Mouse (Mus musculus) kidney, embryonic 14.5 days (tissue): ENCODE results near the gene Cmpk2. TPM values are rescaled to one million over a fixed set of nuclear protein-coding genes. Genes with fewer than 3 reads are reported as not detected.
"Not testable (repeated sequence)": the region's sequence is repeated elsewhere in the genome, so short reads cannot be mapped to it uniquely, and the experiment has no call there.

Experiments used
- ATAC-seq: fragments of 200-750 bp; cut with Nextera tagmentation; 2 replicates; pipeline ENCODE4 v1.8.0; 2017; ENCODE audit warnings: moderate number of reproducible peaks, mild to moderate bottlenecking, moderate TSS enrichment, moderate library complexity; ENCODE audit not compliant: low FRiP score, low TSS enrichment
- H3K27ac ChIP-seq: fragments of 300-500 bp; sonication (generic); 2 replicates; pipeline ENCODE4 v1.5.1; 2014; ENCODE audit warnings: low read depth, mild to moderate bottlenecking, low read length, moderate library complexity, mixed read lengths
- H3K27me3 ChIP-seq: fragments of 300-500 bp; sonication (generic); 2 replicates; pipeline ENCODE4 v1.6.1; 2014; ENCODE audit warnings: mild to moderate bottlenecking, low read length; ENCODE audit not compliant: control insufficient read depth, insufficient read depth
- H3K36me3 ChIP-seq: fragments of 300-500 bp; sonication (generic); 2 replicates; pipeline ENCODE4 v1.6.1; 2014; ENCODE audit warnings: low read length, mixed read lengths; ENCODE audit not compliant: control insufficient read depth, insufficient read depth
- H3K4me1 ChIP-seq: fragments of 300-500 bp; sonication (generic); 2 replicates; pipeline ENCODE4 v1.6.1; 2014; ENCODE audit warnings: low read length, mixed read lengths; ENCODE audit not compliant: control insufficient read depth, insufficient read depth
- H3K4me2 ChIP-seq: fragments of 300-500 bp; sonication (generic); replicated peaks from 2 replicates; pipeline ENCODE4 v1.6.1; 2014; ENCODE audit warnings: low read depth, mild to moderate bottlenecking, low read length
- H3K4me3 ChIP-seq: fragments of 300-500 bp; sonication (generic); 2 replicates; pipeline ENCODE4 v1.5.1; 2014; ENCODE audit warnings: mild to moderate bottlenecking, low read length
- H3K9ac ChIP-seq: fragments of 300-500 bp; sonication (generic); 2 replicates; pipeline ENCODE4 v1.6.1; 2014; ENCODE audit warnings: low read depth, mild to moderate bottlenecking, low read length, moderate library complexity
- H3K9me3 ChIP-seq: fragments of 300-500 bp; sonication (generic); 2 replicates; pipeline ENCODE4 v1.6.1; 2016; ENCODE audit warnings: low read length; ENCODE audit not compliant: control insufficient read depth
- WGBS: fragments of 180-500 bp; shearing (Covaris S2); extraction: QIAGEN DNeasy Blood & Tissue Kit; methylation state at CpG from one replicate; pipeline ENCODE4 v1.1.7; 2014; 5-methylcytosine and 5-hydroxymethylcytosine counted together
- polyA plus RNA-seq: library from polyadenylated mRNA; unstranded; fragments of >200 nt; fragmentation: Nextera tagmentation; extraction: Ambion mirVana; gene quantifications from 2 replicates; pipeline ENCODE4 v1.2.1, GENCODE M21; 2014

Cmpk2 gene
- polyA plus RNA-seq = 7.3 and 9.7 TPM in 2 replicates

GRCm38 (mm10) chr12:26469098-26470041 is at the start of gene Cmpk2:
TSS of gene Cmpk2 (plus strand) at chr12:26469204.
- no peaks in the 10 kb centered on the region for H3K9me3 ChIP-seq
- under 1% methylated on average over 68 of the region's 69 CpGs for WGBS
- H3K4me1 ChIP-seq = no peaks in the 10 kb centered on the region; the same call in 1 of the 2 replicates
- peak within 1 kb of the TSS; percentile 66 for H3K4me3 ChIP-seq
- peak within 1 kb of the TSS; percentile 76 for H3K27ac ChIP-seq
- peak within 1 kb of the TSS; percentile 96 for H3K4me2 ChIP-seq
- ATAC-seq = peak; percentile 85
- peak within 1 kb of the TSS; percentile 76 for H3K9ac ChIP-seq
- H3K27me3 ChIP-seq = no peaks in the 10 kb centered on the region
- no peaks in the 10 kb centered on the region for H3K36me3 ChIP-seq

GRCm38 (mm10) chr12:26424841-26425240 is 44.2 kb upstream of the Cmpk2 start:
- H3K9me3 ChIP-seq = no peaks in the 10 kb centered on the region
- no peak overlapping the region for H3K27ac ChIP-seq
- H3K27me3 ChIP-seq = no peaks in the 10 kb centered on the region
- H3K4me3 ChIP-seq = no peak overlapping the region
- H3K4me2 ChIP-seq = no peak overlapping the region
- H3K36me3 ChIP-seq = no peaks in the 10 kb centered on the region
- 93% methylated on average over 2 of the region's 2 CpGs for WGBS
- H3K4me1 ChIP-seq = no peaks in the 10 kb centered on the region
- no peak overlapping the region for H3K9ac ChIP-seq
- no peak for ATAC-seq

GRCm38 (mm10) chr12:26428771-26429170 is 40.2 kb upstream of the Cmpk2 start:
- WGBS = 83% methylated on average over 2 of the region's 2 CpGs
- not testable (repeated sequence) for H3K27me3 ChIP-seq, H3K4me2 ChIP-seq, H3K9me3 ChIP-seq, H3K4me1 ChIP-seq, H3K27ac ChIP-seq, ATAC-seq, H3K4me3 ChIP-seq, H3K36me3 ChIP-seq, H3K9ac ChIP-seq

DNA sequence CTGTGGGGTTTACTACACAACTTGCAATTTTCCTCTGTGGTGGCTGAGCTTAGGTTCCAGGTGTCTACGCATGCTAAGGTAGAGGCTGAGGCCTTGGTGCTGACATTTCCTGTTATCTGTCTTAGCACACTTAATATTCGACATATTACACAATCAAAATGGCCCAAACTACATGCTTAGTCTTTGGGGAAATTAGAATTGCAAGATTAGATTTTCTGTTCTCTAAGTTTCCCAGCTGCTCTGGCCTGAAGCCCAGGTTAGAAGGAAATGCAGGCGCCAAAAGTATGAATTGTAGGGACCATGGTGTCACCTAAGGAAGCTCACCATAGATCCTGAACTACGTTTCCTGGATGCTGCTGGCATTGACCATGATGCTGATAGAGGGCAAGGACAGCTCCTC is 32.7 kb upstream of the Cmpk2 start:
- Histone ChIP-seq H3K36me3 (no peaks in the 10 kb centered on the region), H3K4me3 (no peak overlapping the region), H3K4me2 (no peak overlapping the region), H3K9me3 (no peaks in the 10 kb centered on the region), H3K4me1 (no peaks in the 10 kb centered on the region), H3K27me3 (no peaks in the 10 kb centered on the region), H3K27ac (no peak overlapping the region), H3K9ac (no peak overlapping the region)
- ATAC-seq = no peak
- WGBS = 85% methylated on average over 4 of the region's 4 CpGs

DNA sequence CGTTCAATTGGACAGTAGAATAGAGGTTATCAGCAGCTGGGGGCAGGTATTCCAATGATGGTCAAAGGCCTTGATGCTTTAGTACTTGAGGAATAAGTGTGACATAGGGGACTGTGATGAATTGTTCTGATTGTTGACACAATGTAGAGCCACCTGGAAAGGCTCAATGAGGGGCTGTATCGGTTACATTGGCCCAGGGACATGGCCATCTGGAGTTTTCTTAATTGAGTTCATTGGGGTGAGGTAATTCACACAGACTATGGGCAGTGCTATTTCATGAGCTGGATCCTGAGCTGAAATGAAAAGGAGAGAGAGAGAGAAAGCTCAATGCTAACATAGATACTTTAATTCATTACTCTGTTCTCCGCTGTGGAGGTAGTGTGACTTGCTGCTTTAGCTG is 31.1 kb upstream of the Cmpk2 start:
- H3K27me3 ChIP-seq = no peaks in the 10 kb centered on the region
- H3K4me3 ChIP-seq = no peak overlapping the region
- no peak overlapping the region for H3K9ac ChIP-seq
- no peak overlapping the region for H3K4me2 ChIP-seq
- ATAC-seq = peak; percentile 84
- no peak overlapping the region for H3K27ac ChIP-seq
- H3K4me1 ChIP-seq = no peaks in the 10 kb centered on the region
- no peaks in the 10 kb centered on the region for H3K36me3 ChIP-seq
- H3K9me3 ChIP-seq = no peaks in the 10 kb centered on the region
- 40% methylated on average over 3 of the region's 3 CpGs for WGBS

DNA sequence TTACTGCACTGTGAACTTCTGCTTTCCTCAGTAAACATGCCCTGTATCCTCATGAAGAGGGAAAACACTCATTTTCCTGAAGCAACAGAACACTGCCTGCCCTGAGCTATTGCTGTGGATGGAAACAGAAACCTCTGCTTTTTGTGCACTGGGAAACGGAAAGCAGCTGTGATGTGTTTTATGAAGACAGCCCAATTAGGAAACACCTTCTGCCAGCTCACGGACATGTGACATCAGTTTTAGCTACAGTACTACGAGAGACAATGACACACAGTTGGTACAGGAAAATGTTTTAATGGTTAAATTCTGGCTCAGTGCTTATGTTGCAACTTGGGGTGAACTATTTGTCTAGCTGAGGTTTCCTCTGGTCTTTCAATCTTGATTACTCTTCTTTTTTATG is 29.6 kb upstream of the Cmpk2 start:
- no peak overlapping the region for H3K4me2 ChIP-seq
- no peak overlapping the region for H3K4me3 ChIP-seq
- 42% methylated on average over 3 of the region's 3 CpGs for WGBS
- H3K27me3 ChIP-seq = no peaks in the 10 kb centered on the region
- H3K36me3 ChIP-seq = no peaks in the 10 kb centered on the region
- ATAC-seq = peak; percentile 7; the same call in 1 of the 2 replicates
- H3K9me3 ChIP-seq = no peaks in the 10 kb centered on the region
- H3K4me1 ChIP-seq = no peaks in the 10 kb centered on the region
- H3K9ac ChIP-seq = no peak overlapping the region
- no peak overlapping the region for H3K27ac ChIP-seq

DNA sequence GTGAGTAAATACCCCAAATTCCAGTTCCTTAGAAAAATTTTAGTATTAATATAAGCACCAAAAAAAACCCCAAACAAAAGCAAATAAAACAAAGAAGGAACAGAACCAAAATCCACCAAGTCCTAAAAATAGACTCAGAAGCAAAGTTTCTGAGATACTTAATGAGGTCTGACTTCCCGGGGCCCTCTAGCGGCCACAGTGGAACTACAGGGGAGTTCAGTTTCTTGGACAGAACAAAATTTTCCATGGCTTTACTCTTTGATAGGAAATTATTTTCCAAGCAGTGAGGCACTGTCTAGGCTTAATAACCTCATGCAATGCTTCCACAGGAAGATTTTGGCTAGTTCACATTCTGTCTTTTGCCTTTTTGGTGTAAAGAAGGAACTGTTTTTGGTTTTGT is 24.9 kb upstream of the Cmpk2 start:
- H3K4me3 ChIP-seq = no peak overlapping the region
- H3K36me3 ChIP-seq = no peaks in the 10 kb centered on the region
- H3K4me1 ChIP-seq = no peaks in the 10 kb centered on the region
- no peaks in the 10 kb centered on the region for H3K9me3 ChIP-seq
- no peak overlapping the region for H3K27ac ChIP-seq
- no peak overlapping the region for H3K9ac ChIP-seq
- WGBS = 0% methylated on average over 2 of the region's 2 CpGs
- H3K4me2 ChIP-seq = no peak overlapping the region
- ATAC-seq = no peak
- no peaks in the 10 kb centered on the region for H3K27me3 ChIP-seq

- H3K4me1 ChIP-seq = no peaks in the 10 kb centered on the region
- no peaks in the 10 kb centered on the region for H3K36me3 ChIP-seq
- no peak overlapping the region for H3K4me2 ChIP-seq
- WGBS = 61% methylated on average over 2 of the region's 2 CpGs
- no peak overlapping the region for H3K9ac ChIP-seq
- H3K27ac ChIP-seq = no peak overlapping the region
- H3K27me3 ChIP-seq = no peaks in the 10 kb centered on the region
- ATAC-seq = no peak
- H3K9me3 ChIP-seq = no peaks in the 10 kb centered on the region
- no peak overlapping the region for H3K4me3 ChIP-seq
Measured at GRCm38 (mm10) chr12:26444511-26444910, 24.5 kb upstream of the Cmpk2 start.

DNA sequence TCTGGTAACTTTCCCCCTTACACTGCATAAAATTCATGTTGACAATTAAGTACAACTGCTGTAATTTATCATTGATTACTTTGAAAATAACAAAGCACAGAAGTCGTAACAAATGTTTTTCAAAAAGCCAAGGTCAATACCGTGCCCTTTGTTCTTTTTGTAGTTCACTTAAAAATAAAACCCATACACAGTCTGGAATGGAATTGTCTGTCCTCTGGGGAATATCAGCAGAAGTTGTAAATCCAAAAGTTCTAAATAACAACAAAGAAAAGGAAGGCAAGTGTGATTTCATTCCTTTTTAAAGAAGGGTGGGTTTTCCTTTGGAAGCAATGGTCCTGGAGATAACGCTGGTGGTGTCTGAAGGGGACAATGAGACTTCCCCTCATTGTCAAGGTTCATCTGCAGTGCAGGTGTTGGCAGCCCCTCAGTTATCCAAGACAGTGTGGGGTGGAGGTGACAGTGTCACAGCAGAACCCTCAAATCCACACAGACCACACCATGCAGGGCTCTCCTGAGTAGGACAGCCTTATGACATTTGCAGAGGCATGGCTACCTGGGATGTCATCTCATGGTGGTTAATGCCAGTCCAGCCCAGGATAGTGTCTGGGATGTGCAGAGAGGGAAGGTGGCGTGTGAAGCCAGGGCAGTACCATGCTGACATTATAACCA is 22.5 kb upstream of the Cmpk2 start:
- H3K4me3 ChIP-seq = no peak overlapping the region
- H3K27me3 ChIP-seq = no peaks in the 10 kb centered on the region
- H3K4me2 ChIP-seq = no peak overlapping the region
- 58% methylated on average over 4 of the region's 4 CpGs for WGBS
- H3K9ac ChIP-seq = no peak overlapping the region
- H3K9me3 ChIP-seq = no peaks in the 10 kb centered on the region
- H3K4me1 ChIP-seq = no peaks in the 10 kb centered on the region
- H3K27ac ChIP-seq = no peak overlapping the region
- H3K36me3 ChIP-seq = no peaks in the 10 kb centered on the region
- ATAC-seq = no peak
